Mouse (Mus musculus): ENCODE results near the gene Asb8.

The Asb8 gene

GRCm38 (mm10) chr15:98115779-98116163, 49.7 kb downstream of the Asb8 start:
- in situ Hi-C loops (cut with MboI) = no loop called here

DNA sequence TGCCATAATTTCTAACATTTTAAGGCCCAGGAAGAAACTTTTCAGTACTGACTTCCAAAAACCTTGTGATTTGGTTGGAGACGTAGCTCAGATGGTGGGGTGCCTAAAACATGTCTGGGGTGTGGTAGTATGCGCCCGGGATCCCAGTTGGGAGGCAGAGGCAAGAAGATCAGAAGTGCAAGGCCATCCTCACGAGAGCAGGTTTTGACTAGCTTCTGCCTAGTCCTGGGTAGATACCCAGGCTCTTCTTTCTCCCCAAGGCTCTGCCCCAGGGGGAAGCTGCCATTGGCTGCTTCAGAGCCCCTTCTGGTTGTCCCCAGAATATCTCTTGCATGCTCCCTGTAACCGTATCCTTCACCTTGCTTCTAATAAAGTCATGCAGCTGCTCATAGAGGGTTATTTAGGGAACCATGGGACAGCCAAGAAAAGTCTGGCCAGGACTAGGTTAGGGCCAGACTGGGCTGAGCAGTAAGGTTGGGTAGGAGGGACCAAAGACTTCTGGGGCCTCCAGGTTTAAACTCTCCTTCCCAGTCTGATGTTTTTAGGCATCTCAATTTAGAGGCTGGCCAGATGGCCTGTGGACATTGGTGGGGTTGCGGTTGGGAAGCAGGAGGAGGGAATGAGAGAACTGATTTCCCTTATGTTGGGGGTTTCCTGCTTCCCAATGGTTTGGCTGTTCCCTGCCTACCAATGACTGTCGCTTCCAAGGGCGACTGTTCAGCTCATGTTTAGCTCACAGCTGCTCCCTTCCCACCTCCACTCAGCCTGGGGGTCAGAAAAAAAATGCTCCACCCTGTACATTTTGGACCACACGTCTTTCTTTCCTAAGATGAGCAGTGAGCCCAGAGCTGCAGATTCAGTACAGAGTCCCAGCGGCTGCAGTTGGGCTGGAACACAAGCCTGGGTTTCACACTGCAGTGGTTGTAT, 50.3 kb downstream of the Asb8 start:
- in situ Hi-C loops (cut with MboI) = no loop called here

DNA sequence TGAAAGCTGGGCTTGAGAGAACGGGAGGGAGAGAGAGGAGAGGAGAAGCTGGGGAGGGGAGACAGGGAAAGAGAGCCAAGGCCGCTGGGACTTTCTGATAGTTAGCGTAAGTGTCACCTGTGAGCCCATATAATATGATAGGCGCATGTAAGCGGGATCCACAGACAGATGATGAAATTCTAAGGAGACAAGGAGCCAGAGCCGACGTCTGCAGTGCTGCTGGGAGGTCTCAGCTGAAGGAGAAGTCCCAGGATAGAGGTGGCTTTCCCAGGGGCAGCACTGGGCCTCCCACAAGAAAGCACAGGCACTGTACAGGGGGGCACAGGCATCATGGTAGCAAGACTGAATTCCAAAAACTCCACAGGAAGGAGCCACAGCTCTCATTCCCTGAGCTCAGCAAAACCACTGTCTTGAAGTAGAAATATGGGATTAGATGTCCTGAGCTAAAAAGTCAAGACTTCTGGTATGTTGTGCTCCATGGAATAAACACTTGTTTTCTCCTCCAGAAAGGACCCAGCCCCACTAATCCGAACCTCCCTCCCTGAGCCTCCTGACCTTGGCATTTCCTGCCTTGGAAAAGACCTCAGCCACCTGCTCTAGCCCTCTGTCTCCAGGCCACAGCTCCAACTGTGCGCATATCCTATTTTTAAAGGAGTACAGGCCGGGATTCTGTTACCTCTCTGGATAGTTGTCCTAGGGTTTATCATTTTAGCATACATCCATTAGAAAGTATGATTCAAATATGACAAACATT, 51.1 kb downstream of the Asb8 start:
- in situ Hi-C loops (cut with MboI) = no loop called here

DNA sequence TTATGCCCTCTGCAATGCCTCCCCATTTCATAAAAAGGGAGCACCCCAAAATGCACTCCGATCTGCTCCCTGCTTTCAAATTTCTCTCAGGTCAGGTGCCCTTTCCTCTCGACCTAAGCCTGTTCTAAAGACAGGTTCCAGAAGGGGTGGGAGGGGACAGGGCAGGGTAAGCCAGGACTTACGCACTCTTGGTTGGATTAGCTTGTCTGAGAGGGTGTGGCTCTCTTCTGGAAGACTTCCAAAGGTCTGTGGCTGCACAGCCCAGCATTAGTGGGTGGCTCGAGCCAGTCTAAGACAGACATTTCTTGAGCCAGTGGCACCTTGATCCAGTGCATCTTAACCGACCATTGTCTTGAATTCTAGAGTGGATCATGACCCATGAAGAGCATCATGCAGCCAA, 53.6 kb downstream of the Asb8 start:
- in situ Hi-C loops (cut with MboI) = no loop called here

DNA sequence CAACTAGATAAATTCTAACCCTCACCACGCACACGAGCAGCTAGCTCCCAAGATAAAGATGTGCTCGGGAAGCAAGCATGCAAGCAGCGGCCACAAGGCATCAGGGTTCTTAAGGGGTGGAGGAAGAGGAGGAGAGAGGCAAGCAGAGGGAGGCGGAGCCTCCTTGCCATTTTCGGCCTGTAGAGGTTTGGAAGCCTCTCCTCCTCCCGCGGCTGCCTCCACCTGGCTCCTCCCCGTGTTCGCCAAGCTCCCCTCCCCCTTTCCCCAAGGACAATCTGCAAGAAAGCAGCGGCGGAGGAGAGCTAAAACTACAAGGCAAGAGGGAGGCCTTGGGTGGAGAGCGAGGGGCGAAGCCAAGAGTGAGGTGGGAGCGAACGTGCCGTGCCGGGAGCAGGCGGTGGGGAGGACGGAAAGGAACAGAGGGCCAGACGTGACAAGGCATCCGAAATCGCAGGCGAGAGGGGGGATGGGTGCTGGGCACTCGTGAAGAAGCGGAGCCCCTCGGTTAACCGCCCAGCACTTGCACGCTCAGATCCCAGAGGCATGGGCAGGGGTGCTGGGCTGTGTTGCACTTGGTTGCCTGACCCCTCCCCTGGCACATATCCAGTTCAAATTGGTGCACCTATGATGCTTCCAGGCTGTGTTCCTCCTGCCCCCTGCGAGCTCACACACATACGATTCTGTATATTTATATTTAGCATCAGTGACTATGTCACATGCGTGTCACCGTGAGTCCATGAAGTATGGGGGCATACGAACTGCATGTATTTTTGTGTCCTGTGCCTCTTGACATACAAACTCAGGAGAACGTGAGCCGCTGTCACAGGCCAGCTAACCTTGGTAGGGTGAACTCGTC, 56.9 kb downstream of the Asb8 start:
- in situ Hi-C loops (cut with MboI) = no loop called here

DNA sequence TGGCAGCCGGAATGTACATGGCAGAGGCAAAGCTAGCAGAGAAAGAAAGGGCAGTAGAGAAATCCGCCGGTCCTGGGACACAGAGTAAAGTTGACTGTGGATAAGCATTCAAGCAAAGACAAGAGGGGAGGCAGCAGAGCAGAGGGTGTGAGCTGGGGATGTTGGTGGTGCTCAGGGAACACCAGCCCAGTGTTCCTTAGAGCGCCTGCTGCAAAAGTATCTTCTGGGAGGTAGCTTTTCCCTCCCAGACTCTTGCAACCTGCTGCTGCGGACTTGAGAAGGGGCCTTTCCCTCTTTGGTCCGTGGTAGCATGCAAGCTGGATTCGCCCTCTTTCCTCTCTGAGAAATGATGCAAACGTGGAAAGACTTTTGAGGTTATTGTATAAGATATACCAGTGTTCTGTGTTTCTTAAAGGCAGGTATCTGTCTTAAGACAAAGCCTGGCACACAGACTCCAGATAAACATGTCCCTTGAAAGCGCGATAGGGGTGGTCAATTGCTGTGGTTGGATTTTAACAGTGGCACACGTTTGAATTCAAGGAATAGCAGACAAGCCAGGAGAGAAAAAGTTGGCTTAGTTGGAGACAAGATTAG, 57.6 kb downstream of the Asb8 start:
- in situ Hi-C loops (cut with MboI) = no loop called here

- in situ Hi-C loops (cut with MboI) = no loop called here
Observed at GRCm38 (mm10) chr15:98107230-98107629, 58.2 kb downstream of the Asb8 start.

GRCm38 (mm10) chr15:98106506-98106905, 58.9 kb downstream of the Asb8 start:
- in situ Hi-C loops (cut with MboI) = no loop called here

GRCm38 (mm10) chr15:98102401-98102800, 63.0 kb downstream of the Asb8 start:
- in situ Hi-C loops (cut with MboI) = no loop called here

DNA sequence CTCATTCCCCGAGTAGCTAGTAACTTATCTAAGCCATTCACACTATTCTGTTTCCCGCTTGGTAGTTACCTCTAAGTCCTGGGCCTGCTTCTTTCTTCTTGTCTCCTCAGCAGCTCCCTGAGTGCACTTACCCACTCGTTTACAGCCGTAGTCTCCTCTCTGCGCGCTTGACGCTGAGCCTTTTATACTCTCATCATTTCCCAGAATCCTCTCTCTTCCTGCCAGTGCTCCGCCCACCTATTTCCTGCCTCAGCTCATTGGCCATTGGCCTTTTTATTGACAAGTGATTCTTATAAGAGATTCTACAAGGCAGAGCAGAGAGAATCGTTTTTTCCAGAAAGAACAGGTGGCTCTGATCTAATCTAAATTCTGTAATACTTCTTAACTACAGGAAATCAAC, 66.9 kb downstream of the Asb8 start:
- in situ Hi-C loops (cut with MboI) = no loop called here

GRCm38 (mm10) chr15:98096957-98097356, 68.5 kb downstream of the Asb8 start:
- in situ Hi-C loops (cut with MboI) = no loop called here

DNA sequence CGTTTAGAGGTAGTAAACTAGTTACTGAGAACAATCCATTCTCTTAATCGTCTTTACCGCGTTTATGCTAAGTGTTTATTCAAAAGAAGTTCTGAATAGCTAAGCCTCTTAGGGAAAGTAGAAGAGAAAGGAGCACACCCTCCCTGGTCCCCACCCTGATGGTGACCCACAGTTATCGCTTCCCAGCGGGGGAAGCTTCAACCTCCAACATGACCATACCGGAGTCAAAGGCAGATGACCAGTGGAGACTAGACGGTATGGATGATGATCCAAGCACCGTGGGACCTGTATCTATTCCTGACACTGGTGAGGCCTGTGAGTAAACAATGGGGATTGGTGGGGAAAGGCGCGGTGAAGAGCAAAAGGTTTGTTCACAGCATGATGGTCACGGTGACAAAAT, 70.5 kb downstream of the Asb8 start:
- in situ Hi-C loops (cut with MboI) = loop anchor here (5.0 kb wide), 1 partner anchor 57 kb away; no protein-coding TSS in a partner anchor

GRCm38 (mm10) chr15:98093121-98094011, 72.1 kb downstream of the Asb8 start, which contains the start of gene Senp1:
Senp1 (minus strand) TSS chr15:98093744.
- in situ Hi-C loops (cut with MboI) = loop anchor here (5.0 kb wide), 1 partner anchor 59 kb away; no protein-coding TSS in a partner anchor

- in situ Hi-C loops (cut with MboI) = loop anchor here (5.0 kb wide), 1 partner anchor 60 kb away; no protein-coding TSS in a partner anchor
Observed at GRCm38 (mm10) chr15:98092372-98093120, 72.9 kb downstream of the Asb8 start, which contains the start of gene Pfkm. Pfkm (plus strand) TSS chr15:98092589.

- in situ Hi-C loops (cut with MboI) = loop anchor here (5.0 kb wide), 1 partner anchor 60 kb away; no protein-coding TSS in a partner anchor
Observed at GRCm38 (mm10) chr15:98091841-98092240, 73.6 kb downstream of the Asb8 start.

GRCm38 (mm10) chr15:98089421-98090183, 75.8 kb downstream of the Asb8 start:
- in situ Hi-C loops (cut with MboI) = loop anchor here (5.0 kb wide), 1 partner anchor 63 kb away; no protein-coding TSS in a partner anchor

GRCm38 (mm10) chr15:98088889-98089288, 76.5 kb downstream of the Asb8 start:
- in situ Hi-C loops (cut with MboI) = no loop called here

Data from mature B cell (primary cell).